Mouse (Mus musculus) megakaryocyte progenitor cell, adult 5-6 weeks (primary cell): ENCODE data around the gene Il31ra. TPM values are rescaled to one million over a fixed set of nuclear protein-coding genes. Genes with fewer than 3 reads are reported as not detected.
A peak's percentile ranks its signal among the peaks of the same experiment; 100 is the strongest.

ENCODE experiments used
- ATAC-seq: replicated peaks from 2 replicates; pipeline ENCODE4 v1.8.0; 2016; ENCODE audit warnings: mild to moderate bottlenecking, moderate TSS enrichment, inconsistent platforms; ENCODE audit not compliant: poor library complexity
- total RNA-seq, 2 experiments: library from RNA; stranded (forward) in 1 of 2; stranded (reverse) in 1 of 2; fragments of 157-497, 149-512 nt in 1 of 2; fragments of 200-1000 nt in 1 of 2; gene quantifications; 2 replicates each; pipeline versions ENCODE4 v1.2.3 to v1.2.4; 2015 to 2017

Gene Il31ra
- total RNA-seq, 2 experiments from 2014 or later: 4.9 to 5.4 TPM

- ATAC-seq: no peak
Measured at GRCm38 (mm10) chr13:112569606-112570005, 24.6 kb downstream of the Il31ra start.

GRCm38 (mm10) chr13:112560554-112561138, 33.5 kb downstream of the Il31ra start:
- no peak for ATAC-seq

GRCm38 (mm10) chr13:112556501-112556900, 37.7 kb downstream of the Il31ra start:
- no peak for ATAC-seq

GRCm38 (mm10) chr13:112553304-112553703, 40.9 kb downstream of the Il31ra start:
- no peak for ATAC-seq

GRCm38 (mm10) chr13:112551641-112552548, 42.3 kb downstream of the Il31ra start:
- peak; percentile 85 for ATAC-seq

- peak; percentile 83 for ATAC-seq
Measured at GRCm38 (mm10) chr13:112541223-112541975, 52.8 kb downstream of the Il31ra start.

- 0 out of 2 replicates have a peak, but pooled peaks have one; percentile 0 for ATAC-seq
Measured at GRCm38 (mm10) chr13:112540616-112541015, 53.5 kb downstream of the Il31ra start.

GRCm38 (mm10) chr13:112537065-112537464, 57.1 kb downstream of the Il31ra start:
- peak; percentile 62 for ATAC-seq

GRCm38 (mm10) chr13:112536611-112537010, 57.5 kb downstream of the Il31ra start:
- ATAC-seq: 0 out of 2 replicates have a peak, but pooled peaks have one; percentile 1

- ATAC-seq: no peak
Measured at GRCm38 (mm10) chr13:112533556-112533955, 60.6 kb downstream of the Il31ra start.

GRCm38 (mm10) chr13:112532235-112532634, 61.9 kb downstream of the Il31ra start:
- ATAC-seq: no peak

GRCm38 (mm10) chr13:112529893-112530292, 64.3 kb downstream of the Il31ra start:
- peak; percentile 94 for ATAC-seq

GRCm38 (mm10) chr13:112527186-112527585, 67.0 kb downstream of the Il31ra start:
- ATAC-seq: no peak

GRCm38 (mm10) chr13:112523346-112523970, 70.7 kb downstream of the Il31ra start:
- no peak for ATAC-seq

GRCm38 (mm10) chr13:112522896-112523295, 71.3 kb downstream of the Il31ra start:
- no peak for ATAC-seq

GRCm38 (mm10) chr13:112522261-112522660, 71.9 kb downstream of the Il31ra start:
- ATAC-seq: 0 out of 2 replicates have a peak, but pooled peaks have one; percentile 17

GRCm38 (mm10) chr13:112514546-112514945, 79.6 kb downstream of the Il31ra start:
- ATAC-seq: no peak

- no peak for ATAC-seq
Measured at GRCm38 (mm10) chr13:112512824-112513223, 81.3 kb downstream of the Il31ra start.

- no peak for ATAC-seq
Measured at GRCm38 (mm10) chr13:112511810-112512209, 82.3 kb downstream of the Il31ra start.

- no peak for ATAC-seq
Measured at GRCm38 (mm10) chr13:112511261-112511660, 82.9 kb downstream of the Il31ra start.
